Mouse (Mus musculus): Measurements from ENCODE around the gene Olfr98.

DNA sequence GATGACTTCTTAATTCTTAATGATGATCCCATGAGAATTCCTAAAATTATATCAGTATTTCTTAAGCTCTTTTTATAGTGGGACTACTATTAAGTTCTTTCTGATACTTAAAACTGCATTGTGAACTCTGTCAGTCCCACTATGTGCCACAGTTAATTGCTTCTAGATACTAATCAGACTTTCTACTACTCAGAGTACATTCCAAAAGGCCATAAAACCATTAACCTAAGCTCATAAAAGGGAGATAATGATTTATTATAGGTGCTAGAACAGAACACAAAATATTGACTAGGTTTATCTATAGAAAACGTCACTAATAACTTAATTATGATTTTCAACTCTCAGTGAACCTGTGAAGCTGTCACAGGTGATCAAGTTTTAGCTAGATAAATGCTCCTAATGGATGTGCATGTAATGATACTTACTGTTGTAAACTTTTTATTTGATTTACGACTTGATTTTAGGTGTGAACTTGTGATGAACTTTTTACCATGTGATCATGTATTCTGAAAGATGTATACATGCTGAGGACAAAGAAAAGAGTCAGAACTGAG lies 46.7 kb upstream of the Olfr98 start:
- TF ChIP-seq CTCF (IDR thresholded peaks at IDR 0.05; ENCODE audit: low read depth) (no peak), EP300 (IDR thresholded peaks at IDR 0.05; ENCODE audit: low read depth) (no peak)

Measured in liver, postnatal 0 days (tissue).